Mouse (Mus musculus): Measurements from ENCODE around the gene Cep152. TPM values are rescaled to one million over a fixed set of nuclear protein-coding genes. Genes with fewer than 3 reads are reported as not detected.

The Cep152 gene
- total RNA-seq (2017), result 15.9 and 16.0 TPM in 2 replicates

DNA sequence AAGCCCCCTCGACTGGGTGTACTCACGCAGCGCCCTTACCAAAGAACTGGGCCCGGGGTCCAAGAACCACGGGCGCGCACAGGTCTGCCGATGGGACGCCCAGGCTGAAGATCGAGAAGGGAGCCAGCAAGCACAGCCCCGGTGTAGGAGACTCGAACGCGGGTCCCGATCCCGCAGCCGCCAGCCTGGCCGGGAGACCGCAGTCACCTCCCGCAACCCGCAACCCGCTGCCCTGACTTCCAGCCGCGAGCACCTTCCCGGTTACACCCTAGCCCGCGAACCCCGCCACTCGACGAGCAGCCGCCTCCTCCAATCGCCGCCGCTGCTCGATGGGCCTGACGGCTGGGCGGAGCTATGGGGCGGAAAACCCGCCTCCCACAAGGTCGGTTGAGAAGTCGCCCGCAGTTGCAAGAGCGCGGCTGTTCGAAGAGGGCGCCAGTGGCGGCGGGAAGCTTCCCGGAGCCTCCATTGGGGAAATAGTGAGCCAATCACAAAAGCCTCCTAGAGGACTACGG is at the start of gene Cep152:
Gene Cep152, minus strand, starts transcription at position 277 of the 515 bp plus-strand sequence.
- ATAC-seq (ENCODE audit: extremely low read depth, insufficient number of reproducible peaks, low FRiP score, poor library complexity, severe bottlenecking), result peak; percentile 98

DNA sequence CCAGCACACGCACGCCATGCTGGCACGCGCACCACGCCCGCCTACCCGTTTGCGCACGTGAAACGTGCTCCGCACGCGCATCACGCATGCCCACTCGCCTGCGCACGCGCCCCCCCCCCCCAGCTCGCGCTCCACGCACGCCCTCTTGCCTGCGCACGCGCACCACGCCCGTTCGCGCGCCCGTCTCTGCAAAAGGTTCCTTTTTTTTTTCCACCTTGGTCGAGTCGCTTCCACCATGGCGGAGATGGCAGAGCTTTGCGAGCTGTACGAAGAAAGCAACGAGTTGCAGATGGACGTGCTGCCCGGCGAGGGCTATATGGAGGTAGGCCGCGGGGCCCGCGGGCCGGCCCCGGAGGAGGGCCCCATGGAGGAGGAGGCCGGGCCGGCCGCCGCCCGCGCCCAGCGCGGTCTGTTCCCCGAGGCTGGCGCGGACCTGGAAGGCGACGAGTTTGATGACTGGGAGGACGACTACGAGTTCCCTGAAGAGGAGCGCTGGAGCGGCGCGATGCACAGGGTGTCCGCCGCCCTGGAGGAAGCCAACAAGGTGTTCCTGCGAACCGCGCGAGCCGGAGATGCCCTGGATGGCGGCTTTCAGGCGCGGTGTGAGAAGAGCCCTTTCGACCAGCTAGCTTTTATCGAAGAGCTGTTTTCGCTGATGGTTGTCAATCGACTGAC is 48.2 kb upstream of the Cep152 start, which contains the start of gene Eid1:
Gene Eid1, plus strand, starts transcription at position 139 of the 675 bp plus-strand sequence.
- ATAC-seq (ENCODE audit: extremely low read depth, insufficient number of reproducible peaks, low FRiP score, poor library complexity, severe bottlenecking), result peak; percentile 76

DNA sequence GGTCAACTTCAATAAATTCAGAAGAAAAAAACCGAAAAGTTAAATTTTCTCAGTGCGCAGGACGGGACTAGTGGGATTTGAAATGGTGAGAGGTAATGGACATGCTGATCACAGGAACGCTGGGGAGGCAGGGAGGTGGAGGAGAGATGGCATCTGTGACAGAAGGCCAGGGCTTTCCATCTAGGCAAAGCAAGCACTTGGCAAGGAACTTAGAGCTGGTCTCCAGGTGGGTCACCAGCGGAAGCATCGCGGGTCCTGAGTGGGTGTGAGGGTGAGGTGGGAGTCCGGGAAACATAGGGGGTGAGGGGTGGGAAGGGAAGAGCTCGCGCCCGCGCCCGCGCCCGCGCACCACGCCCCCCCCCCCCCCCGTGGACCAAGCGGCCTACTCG is 47.6 kb upstream of the Cep152 start:
- ATAC-seq (ENCODE audit: extremely low read depth, insufficient number of reproducible peaks, low FRiP score, poor library complexity, severe bottlenecking), result no peak

DNA sequence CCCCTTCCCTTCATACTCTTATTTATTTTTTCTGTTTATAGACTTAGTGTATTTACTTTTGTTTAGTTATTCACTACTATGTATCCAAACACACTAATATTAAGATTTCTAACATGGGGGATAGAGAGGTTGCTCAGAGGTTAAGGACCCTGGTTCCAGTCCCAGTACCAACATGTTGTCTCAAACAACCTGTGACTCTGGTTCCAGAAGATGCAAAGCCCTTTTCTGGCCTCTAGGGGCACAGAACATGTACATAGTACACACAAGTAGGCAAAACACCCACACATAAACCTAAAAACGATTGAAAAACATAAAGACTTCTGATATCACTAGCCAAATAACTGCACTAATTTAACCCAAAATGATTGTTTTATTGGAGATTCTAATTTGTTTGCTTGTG is 45.9 kb upstream of the Cep152 start:
- ATAC-seq (ENCODE audit: extremely low read depth, insufficient number of reproducible peaks, low FRiP score, poor library complexity, severe bottlenecking), result peak; percentile 52; the same call in 1 of the 2 replicates

DNA sequence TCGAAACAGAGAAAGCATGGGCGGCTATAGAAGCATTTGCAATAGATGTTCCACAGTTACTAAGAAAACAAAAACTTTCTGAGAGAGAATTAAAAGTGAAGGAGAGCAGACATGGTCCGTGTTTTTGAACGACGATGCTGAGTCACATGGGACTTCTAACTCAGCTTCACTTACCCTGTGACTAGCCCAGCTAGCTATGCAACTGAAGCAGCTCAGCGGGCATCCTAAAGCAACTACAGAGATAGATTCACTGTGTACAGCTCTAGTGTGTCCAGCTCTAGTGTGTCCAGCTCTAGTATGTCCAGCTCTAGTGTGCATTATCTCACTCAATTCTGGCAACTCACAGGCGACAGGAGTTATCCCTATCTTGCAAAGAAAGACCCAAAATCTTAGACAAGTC is 42.8 kb upstream of the Cep152 start:
- ATAC-seq (ENCODE audit: extremely low read depth, insufficient number of reproducible peaks, low FRiP score, poor library complexity, severe bottlenecking), result no peak

DNA sequence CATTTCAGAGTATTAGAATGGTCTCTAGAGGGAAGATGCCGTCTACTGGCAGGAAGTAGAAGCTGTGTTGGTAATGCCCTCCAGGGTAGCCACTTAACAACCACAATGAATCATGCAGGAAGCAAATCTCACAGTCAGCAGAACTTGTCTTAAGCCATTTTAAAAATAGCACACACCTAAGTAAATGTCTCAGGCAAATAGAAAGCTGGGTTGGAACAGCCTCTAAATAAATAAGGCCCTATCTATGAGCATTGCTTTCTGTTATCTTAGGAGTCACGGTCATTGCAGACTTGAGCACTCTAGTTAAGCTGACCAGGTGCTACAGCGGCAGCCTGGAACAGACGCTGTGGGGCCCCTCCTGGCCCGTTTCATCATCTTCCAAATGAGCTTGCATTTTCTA is 42.3 kb upstream of the Cep152 start:
- peak; percentile 78 for ATAC-seq (ENCODE audit: extremely low read depth, insufficient number of reproducible peaks, low FRiP score, poor library complexity, severe bottlenecking)

DNA sequence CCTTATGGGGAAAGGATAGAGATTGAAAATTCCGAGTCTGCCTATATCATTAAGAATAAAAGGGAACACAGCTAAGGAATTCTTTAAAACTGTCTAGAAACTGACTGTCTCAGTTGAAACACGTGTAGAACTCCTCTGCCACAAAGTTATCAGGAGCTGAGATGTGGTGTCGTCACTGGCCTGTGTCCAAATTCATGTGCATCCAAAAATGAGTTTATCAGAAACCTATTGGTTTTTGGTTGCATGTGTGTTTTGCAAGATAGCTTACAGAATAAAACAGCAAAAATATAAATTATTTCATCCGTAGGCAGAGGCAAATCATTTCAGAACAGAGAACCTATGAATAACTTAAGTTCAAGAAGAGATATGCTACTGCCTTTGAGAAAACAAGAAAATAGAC is 41.8 kb upstream of the Cep152 start:
- no peak for ATAC-seq (ENCODE audit: extremely low read depth, insufficient number of reproducible peaks, low FRiP score, poor library complexity, severe bottlenecking)

DNA sequence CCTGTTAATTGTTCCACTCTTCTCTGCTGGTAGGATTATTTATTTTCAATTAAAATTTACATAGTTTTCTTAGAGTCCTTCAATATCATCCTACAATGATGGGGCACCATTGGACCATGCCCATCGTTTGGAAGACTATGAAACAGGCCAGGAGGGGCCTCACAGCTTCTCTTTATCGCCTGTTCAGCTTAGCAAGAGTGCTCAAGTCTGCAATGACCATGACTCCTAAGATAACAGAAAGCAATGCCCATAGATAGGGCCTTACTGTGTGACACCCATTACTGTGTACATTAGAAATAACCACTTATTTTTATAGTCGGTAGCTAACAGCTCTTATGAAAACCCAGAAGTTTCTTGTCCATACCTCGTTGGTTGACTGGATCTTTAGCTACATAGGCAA is 41.0 kb upstream of the Cep152 start:
- ATAC-seq (ENCODE audit: extremely low read depth, insufficient number of reproducible peaks, low FRiP score, poor library complexity, severe bottlenecking), result no peak

DNA sequence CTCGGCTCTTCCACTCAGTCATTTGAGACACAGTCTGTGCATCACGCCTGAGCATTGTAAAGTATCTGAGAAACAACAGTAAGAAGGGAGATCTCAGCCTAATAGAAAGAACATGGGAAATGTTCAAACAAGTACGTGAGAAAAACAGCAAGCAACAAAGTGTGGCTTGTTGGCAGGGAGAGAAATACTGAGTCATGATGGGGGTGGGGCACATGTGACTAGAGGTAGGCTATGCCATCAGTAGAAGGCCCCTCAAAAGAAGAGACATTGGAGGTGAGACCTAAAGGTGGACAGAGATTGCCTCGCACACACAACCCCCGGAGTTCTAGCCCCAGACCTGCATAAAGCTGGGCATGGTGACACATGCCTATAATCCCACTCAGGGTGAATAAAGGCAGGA is 40.3 kb upstream of the Cep152 start:
- no peak for ATAC-seq (ENCODE audit: extremely low read depth, insufficient number of reproducible peaks, low FRiP score, poor library complexity, severe bottlenecking)

DNA sequence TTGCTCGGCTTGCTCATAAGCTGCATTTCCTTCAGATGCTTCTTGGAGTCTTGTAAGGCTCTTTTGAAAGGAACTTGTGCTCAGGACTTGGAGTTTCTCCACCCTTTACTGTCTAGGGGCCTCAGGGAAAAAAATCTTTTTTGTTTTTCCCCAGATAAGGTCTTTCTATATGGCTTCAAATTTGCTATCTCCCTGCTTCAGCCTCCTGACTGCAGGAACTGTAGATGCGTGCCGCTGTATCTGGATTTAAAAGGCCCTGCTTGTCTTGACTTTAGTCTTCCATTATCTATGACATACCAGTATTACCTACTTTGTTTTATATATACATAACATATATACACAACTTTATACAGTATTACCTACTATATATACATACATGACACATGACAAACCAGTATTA is 37.6 kb upstream of the Cep152 start:
- ATAC-seq (ENCODE audit: extremely low read depth, insufficient number of reproducible peaks, low FRiP score, poor library complexity, severe bottlenecking), result no peak

DNA sequence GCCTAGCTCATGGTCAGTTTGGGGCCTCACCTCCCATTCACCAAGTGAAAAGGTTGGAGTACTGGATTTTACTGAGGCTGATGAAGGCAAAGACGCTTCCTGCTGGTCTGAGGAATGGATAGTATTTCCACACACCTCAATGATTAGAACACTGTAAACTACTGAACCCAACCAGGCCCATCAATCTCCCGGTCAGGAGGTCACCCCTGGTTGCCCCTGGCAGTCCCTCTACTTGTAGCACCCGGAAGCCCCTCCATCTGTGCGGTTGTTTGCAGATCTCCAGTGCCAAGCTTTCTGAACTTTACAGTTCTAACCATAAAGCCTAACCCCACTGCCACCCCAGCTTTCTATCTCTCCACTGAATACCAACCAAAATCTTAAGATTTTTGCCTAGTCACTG is 36.2 kb upstream of the Cep152 start:
- ATAC-seq (ENCODE audit: extremely low read depth, insufficient number of reproducible peaks, low FRiP score, poor library complexity, severe bottlenecking), result no peak

DNA sequence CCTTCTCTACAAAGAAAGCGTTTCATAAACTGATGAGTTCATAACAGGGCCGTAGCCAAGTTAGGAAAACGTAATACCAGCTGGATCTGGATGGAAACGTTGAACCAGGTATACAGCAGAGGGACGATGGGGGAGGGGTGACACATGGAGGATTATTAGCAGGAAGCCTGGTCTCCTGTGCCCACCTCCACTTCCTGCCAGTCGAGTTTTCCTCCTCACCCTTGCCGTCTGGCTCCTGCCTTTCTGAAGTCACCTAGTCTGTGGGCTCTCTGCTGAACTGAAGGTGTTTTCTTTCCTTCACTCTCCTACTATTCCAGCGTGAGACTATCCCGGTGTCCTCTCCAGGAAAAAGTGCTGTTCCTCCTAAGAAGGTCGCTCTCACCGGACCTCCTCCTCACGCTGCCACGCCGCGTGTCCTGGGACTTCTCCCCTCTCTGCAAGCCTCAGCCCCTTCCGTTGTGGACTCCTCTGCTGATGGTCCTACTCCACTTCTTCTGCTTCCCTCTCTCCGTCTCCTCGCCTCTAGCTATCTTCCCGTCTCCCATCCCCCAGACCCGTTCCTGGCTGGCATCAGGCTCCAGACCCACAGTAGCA is 35.7 kb upstream of the Cep152 start:
- no peak for ATAC-seq (ENCODE audit: extremely low read depth, insufficient number of reproducible peaks, low FRiP score, poor library complexity, severe bottlenecking)

DNA sequence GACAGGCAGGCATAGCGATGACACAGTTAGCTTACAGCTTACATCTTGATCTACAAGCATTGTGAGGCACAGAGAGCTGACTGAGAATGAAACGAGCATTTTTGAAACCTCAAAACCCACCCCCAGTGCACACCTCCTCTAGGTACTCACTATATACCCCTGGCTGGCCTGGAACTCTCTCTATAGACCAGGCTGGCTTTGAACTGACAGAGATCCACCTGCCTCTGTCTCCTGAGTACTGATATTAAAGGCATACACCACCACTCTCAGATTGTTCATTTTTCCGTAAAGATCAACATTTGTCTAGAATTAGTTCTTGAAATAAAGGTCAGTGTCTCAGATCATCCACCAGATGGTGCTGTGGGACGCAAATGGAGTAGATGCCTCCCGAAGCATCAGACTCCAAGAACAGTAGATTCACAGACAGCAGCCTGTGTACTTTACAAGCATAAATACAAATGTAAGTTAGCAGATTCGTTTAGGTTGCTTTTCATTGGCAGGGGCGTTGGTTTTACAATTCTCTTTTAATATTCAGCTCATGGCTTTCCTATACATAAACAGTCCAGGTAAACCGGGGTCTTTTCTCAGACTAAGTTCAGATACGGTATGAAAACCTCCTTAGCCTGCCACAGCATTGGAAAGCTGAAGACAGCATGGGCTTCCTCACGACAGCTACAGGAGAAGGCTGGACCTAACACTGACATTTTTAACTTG is 35.1 kb upstream of the Cep152 start:
- ATAC-seq (ENCODE audit: extremely low read depth, insufficient number of reproducible peaks, low FRiP score, poor library complexity, severe bottlenecking), result peak; percentile 89

DNA sequence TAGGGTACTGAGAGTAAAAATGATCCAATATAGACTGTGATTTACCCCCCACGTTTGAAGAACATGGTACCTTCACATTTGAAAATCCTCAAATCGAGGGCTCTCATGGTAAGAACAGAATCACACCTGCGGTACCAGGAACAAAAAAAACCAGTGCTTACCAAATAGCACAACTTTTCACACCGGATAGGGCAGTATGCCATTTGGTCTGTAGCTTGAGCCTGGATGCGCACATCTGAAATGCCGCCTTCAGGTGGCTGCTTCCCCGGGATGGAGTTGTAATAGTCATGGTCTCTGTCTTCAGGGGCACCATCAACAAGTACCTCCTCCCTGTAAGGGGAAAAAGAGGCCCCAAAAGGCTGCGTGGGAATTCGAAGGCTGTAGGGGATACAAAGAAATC is 30.5 kb upstream of the Cep152 start:
- ATAC-seq (ENCODE audit: extremely low read depth, insufficient number of reproducible peaks, low FRiP score, poor library complexity, severe bottlenecking), result no peak

DNA sequence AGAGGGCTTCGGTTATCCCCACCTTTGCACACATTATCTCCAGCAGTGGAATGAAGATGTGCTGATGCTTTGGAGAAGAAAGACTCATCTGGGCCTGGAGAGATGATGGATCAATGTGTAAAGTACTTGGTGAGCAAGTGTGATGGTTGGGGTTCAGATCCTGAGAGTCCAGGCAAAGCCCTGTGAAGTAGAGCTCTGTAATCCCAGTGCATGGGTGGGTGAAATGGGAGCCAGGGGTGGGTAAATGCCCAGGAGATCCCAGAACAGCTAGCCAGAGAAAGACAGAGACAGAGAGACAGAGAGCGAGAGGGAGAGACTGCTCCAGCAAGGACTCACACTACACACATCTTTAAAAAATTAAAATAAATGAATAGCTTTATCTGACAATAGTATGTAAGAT is 28.4 kb upstream of the Cep152 start:
- no peak for ATAC-seq (ENCODE audit: extremely low read depth, insufficient number of reproducible peaks, low FRiP score, poor library complexity, severe bottlenecking)

DNA sequence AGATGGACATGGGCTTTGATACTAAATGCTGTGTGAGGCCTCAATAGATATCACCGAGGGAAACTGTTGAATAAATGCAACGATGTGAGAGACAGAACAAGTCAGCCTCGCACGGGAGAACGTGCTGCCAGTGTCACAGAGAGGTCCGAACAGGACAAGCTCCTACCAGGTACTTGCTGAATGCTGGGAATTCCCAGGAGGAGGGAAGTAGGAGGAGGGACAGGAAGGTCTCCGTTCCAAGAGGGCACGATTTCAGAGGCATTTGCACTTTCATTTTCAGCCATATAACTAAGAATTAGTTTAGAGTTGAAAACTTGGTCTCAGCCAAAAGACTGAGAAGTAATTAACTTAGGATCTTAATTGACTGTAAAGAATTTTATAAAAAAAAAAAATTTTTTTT is 26.6 kb upstream of the Cep152 start:
- no peak for ATAC-seq (ENCODE audit: extremely low read depth, insufficient number of reproducible peaks, low FRiP score, poor library complexity, severe bottlenecking)

DNA sequence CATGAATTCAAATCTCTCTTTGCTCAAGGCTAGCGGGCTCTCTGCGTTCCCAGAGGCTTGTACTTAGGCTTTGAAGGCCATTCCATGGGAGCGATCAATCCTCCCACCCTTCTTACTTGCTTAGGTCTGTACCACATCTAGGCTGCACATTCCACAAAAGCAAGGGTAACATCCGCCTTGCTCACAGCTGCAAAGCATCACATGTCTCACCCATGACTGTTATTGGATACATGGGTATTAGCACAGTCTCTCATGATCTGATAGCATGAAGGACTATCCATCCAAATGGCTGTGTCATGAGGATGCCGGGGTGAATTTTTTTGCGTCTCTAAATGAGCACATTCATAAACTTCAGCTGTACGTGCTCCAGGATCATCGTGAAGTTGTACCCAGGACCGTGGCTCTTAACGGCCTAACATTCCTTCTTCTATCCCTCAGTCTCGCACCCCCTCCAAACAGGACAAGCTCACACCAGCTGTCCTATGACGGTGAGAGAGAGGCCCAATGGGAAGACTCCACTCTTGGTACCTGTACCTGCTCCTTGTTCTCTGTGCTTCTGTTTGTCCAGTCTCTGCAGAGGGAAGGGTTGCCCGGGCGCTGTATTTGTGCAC is 25.9 kb upstream of the Cep152 start:
- ATAC-seq (ENCODE audit: extremely low read depth, insufficient number of reproducible peaks, low FRiP score, poor library complexity, severe bottlenecking), result no peak

DNA sequence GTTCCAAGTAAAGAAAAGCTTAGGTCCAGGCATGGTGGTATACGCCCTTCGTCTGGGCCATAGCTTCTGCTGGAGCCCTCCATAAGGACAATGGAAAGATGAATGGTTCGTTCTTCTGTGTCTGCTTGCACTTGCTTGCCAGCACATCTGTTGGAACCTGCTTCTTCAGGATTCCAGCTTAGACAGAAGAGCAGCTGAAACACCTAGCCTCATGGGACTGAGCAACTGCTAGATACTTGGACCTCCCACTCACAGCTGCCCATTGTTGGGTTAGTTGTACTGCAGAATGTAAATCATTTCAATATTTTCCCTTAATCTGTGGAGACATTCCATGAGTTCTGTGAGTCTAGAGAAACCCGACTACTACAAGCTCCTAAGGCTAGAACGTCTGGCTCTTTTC is 25.1 kb upstream of the Cep152 start:
- ATAC-seq (ENCODE audit: extremely low read depth, insufficient number of reproducible peaks, low FRiP score, poor library complexity, severe bottlenecking), result no peak

DNA sequence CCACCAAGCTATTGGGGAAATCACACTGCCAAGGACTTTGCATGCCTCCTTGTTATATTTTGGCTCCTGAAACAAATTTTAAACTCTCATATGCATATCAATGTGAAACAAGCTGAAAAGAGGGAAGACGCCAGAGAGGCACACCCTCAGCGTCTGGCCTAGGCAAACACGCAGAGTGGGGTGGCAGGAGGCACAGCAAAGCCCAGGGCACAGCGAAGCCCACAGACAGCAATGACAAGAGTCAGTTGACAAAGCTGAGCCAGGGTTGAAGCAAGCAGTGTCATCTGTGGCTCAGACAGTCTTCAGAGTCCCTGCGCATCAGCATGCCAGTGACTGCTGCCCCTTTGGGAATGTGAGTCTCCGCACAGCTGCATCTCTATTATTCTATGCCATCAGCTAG is 20.0 kb upstream of the Cep152 start:
- no peak for ATAC-seq (ENCODE audit: extremely low read depth, insufficient number of reproducible peaks, low FRiP score, poor library complexity, severe bottlenecking)

DNA sequence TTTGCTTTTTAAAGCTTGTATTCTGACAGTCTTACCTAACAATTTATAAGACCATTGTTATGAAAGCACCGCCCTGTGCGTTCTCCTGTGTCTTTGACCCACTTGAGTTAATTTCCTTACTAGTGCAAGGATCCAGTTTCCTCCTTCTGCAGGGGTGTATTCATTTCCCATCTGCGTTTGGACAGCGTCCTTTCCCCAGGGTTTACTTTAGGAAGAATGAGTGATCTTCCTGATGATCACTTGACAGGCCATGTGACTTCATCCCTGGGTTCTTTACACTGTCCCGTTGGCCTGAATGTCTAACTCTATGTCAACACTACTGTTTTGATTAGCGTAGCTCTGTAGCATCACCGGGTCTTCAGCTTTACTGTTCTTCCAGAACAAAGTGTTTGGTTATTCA is 12.4 kb upstream of the Cep152 start:
- ATAC-seq (ENCODE audit: extremely low read depth, insufficient number of reproducible peaks, low FRiP score, poor library complexity, severe bottlenecking), result no peak
